Mouse (Mus musculus) erythroblast, embryonic 14.5 days (primary cell): ENCODE data around the gene Stoml1.

Experiments used
- GATA1 ChIP-seq: IDR thresholded peaks from 2 replicates; pipeline ENCODE4 v1.6.1; 2012; ENCODE audit warnings: low read length, inconsistent platforms, mixed read lengths
- TAL1 ChIP-seq: IDR thresholded peaks from 3 replicates; pipeline ENCODE4 v1.6.1; 2012; ENCODE audit warnings: low read length, inconsistent platforms, mixed read lengths

GRCm38 (mm10) chr9:58297065-58297464, 44.1 kb downstream of the Stoml1 start:
- TF ChIP-seq GATA1, result no peak
- TF ChIP-seq TAL1, result no peak
